Mouse (Mus musculus) thymus, adult 2 months (tissue): ENCODE results near the gene Crip2. TPM values are rescaled to one million over a fixed set of nuclear protein-coding genes. Genes with fewer than 3 reads are reported as not detected.

ENCODE experiments used
- DNase-seq: peaks from one replicate; pipeline ENCODE4 v3.0.0; 2021
- H3K27ac ChIP-seq: fragments of 200-500 bp; 2 replicates; pipeline ENCODE4 v1.5.1; 2012; ENCODE audit warnings: low read length, control low read depth; ENCODE audit not compliant: control insufficient read depth, insufficient read depth
- H3K27me3 ChIP-seq: fragments of 200-500 bp; 2 replicates; pipeline ENCODE4 v1.6.1; 2012; ENCODE audit warnings: mild to moderate bottlenecking, low read length, moderate library complexity, mixed read lengths; ENCODE audit not compliant: control insufficient read depth, insufficient read depth
- H3K36me3 ChIP-seq: fragments of 200-500 bp; 2 replicates; pipeline ENCODE4 v1.6.1; 2012; ENCODE audit warnings: mild to moderate bottlenecking, low read length, moderate library complexity; ENCODE audit not compliant: control insufficient read depth, insufficient read depth
- H3K4me1 ChIP-seq: fragments of 200-500 bp; replicated peaks from 2 replicates; pipeline ENCODE4 v1.6.1; 2012; ENCODE audit warnings: low read length; ENCODE audit not compliant: control insufficient read depth, insufficient read depth
- H3K4me3 ChIP-seq: fragments of 200-500 bp; 2 replicates; pipeline ENCODE4 v1.5.1; 2012; ENCODE audit warnings: mild to moderate bottlenecking, low read length, control low read depth, moderate library complexity; ENCODE audit not compliant: control insufficient read depth, insufficient read depth
- CTCF ChIP-seq: fragments of 200-500 bp; IDR thresholded peaks from 2 replicates; pipeline ENCODE4 v1.5.1; 2012; ENCODE audit warnings: mild to moderate bottlenecking, control low read depth, low read length, moderate library complexity, borderline replicate concordance; ENCODE audit not compliant: control insufficient read depth, poor library complexity, insufficient read depth; ENCODE audit errors: extremely low read depth
- POLR2A ChIP-seq: fragments of 200-500 bp; IDR thresholded peaks from 2 replicates; pipeline ENCODE4 v1.6.1; 2012; ENCODE audit warnings: mild to moderate bottlenecking, low read length, control low read depth, moderate library complexity; ENCODE audit not compliant: control insufficient read depth, poor library complexity, insufficient read depth; ENCODE audit errors: extremely low read depth
- WGBS: fragments of 180-500 bp; shearing (Covaris S2); methylation state at CpG from one replicate; pipeline ENCODE4 v1.1.7; 2018; 5-methylcytosine and 5-hydroxymethylcytosine counted together
- polyA plus RNA-seq: library from polyadenylated mRNA; depleted of rRNA; stranded (reverse); fragments of >200 nt; gene quantifications from 2 replicates; pipeline ENCODE4 v1.2.3, GENCODE M21; 2012

Gene Crip2
- polyA plus RNA-seq, 1 experiment = 282 TPM

GRCm38 (mm10) chr12:113131601-113132000 is 8.4 kb upstream of the Crip2 start:
- Histone ChIP-seq H3K36me3 (peaks cover 77% of the 10 kb centered on the region), H3K27ac (no peak overlapping the region), H3K27me3 (no peaks in the 10 kb centered on the region), H3K4me1 (peaks cover 9% of the 10 kb centered on the region), H3K4me3 (no peak overlapping the region)
- 97% methylated on average over 14 of the region's 14 CpGs for WGBS
- TF ChIP-seq POLR2A (no peak), CTCF (no peak)
- no peak for DNase-seq

GRCm38 (mm10) chr12:113132567-113132966 is 7.5 kb upstream of the Crip2 start:
- Histone ChIP-seq H3K4me1 (peaks cover 9% of the 10 kb centered on the region), H3K27ac (no peak overlapping the region), H3K27me3 (no peaks in the 10 kb centered on the region), H3K4me3 (no peak overlapping the region), H3K36me3 (peaks cover 73% of the 10 kb centered on the region)
- TF ChIP-seq CTCF = no peak
- no peak for TF ChIP-seq POLR2A
- 86% methylated on average over 2 of the region's 2 CpGs for WGBS
- DNase-seq = no peak

DNA sequence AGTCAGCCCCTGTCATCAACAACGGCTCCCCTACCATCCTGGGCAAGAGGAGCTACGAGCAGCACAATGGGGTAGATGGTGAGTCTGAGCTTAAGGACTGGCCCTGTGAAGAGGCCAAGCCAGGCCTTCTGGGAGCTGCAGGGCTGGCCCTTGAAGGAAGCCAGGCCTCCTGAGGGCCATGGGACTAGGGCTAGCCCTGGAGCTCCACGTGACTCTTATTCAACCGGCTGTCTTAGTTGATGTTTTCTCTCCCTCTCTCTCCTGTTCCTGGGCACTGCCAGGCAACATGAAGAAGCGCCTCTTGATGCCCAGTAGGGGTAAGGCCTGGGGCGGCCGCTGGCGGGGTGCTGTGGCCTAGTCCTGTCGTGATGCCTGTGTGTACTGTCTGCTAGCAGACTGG is 6.8 kb upstream of the Crip2 start:
- no peak for TF ChIP-seq POLR2A
- TF ChIP-seq CTCF = no peak
- no peak overlapping the region for H3K4me3 ChIP-seq
- H3K27ac ChIP-seq = no peak overlapping the region
- whole genome bisulfite sequencing = 96% methylated on average over 9 of the region's 9 CpGs
- peaks cover 9% of the 10 kb centered on the region for H3K4me1 ChIP-seq
- DNase-seq = no peak
- H3K27me3 ChIP-seq = no peaks in the 10 kb centered on the region
- H3K36me3 ChIP-seq = peaks cover 66% of the 10 kb centered on the region

- H3K4me1 ChIP-seq = peaks cover 5% of the 10 kb centered on the region
Measured at GRCm38 (mm10) chr12:113133861-113134403, 6.1 kb upstream of the Crip2 start.

GRCm38 (mm10) chr12:113134502-113134901 is 5.5 kb upstream of the Crip2 start:
- no peak for DNase-seq
- Histone ChIP-seq H3K36me3 (peaks cover 55% of the 10 kb centered on the region), H3K4me3 (no peak overlapping the region), H3K27me3 (no peaks in the 10 kb centered on the region), H3K4me1 (peaks cover 6% of the 10 kb centered on the region), H3K27ac (no peak overlapping the region)
- over 99% methylated on average over 4 of the region's 4 CpGs for WGBS
- TF ChIP-seq POLR2A = no peak

More at GRCm38 (mm10) chr12:113133861-113134403, 6.1 kb upstream of the Crip2 start:
- Histone ChIP-seq H3K4me3 (no peak overlapping the region), H3K27me3 (no peaks in the 10 kb centered on the region), H3K36me3 (peaks cover 59% of the 10 kb centered on the region), H3K27ac (no peak overlapping the region)
- 91% methylated on average over 5 of the region's 5 CpGs for WGBS
- DNase-seq = no peak
- no peak for TF ChIP-seq POLR2A

DNA sequence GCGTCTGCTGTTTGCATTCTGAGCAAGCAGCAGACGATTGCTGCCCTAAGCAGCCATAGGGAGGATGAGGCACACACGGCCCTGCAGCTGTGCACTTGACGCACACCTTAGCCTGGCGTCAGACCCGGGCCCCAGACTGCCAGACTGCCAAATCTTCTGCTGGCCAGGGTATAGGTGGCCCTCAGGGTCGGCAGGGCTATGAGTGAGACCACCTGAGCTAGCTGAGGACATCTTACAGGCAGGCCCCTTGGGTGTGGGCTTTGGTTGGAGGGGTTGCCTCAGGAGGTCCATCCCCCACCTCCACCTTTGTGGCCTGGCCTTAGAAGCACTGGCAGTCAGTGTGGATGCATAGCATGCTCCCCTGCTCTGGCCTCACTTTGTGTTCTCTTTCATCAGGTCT is 4.6 kb upstream of the Crip2 start:
- Histone ChIP-seq H3K27ac (no peak overlapping the region), H3K4me3 (no peak overlapping the region), H3K4me1 (peaks cover 10% of the 10 kb centered on the region), H3K27me3 (no peaks in the 10 kb centered on the region), H3K36me3 (peaks cover 46% of the 10 kb centered on the region)
- no peak for DNase-seq
- TF ChIP-seq POLR2A = no peak
- no peak for TF ChIP-seq CTCF
- whole genome bisulfite sequencing = 98% methylated on average over 7 of the region's 7 CpGs

DNA sequence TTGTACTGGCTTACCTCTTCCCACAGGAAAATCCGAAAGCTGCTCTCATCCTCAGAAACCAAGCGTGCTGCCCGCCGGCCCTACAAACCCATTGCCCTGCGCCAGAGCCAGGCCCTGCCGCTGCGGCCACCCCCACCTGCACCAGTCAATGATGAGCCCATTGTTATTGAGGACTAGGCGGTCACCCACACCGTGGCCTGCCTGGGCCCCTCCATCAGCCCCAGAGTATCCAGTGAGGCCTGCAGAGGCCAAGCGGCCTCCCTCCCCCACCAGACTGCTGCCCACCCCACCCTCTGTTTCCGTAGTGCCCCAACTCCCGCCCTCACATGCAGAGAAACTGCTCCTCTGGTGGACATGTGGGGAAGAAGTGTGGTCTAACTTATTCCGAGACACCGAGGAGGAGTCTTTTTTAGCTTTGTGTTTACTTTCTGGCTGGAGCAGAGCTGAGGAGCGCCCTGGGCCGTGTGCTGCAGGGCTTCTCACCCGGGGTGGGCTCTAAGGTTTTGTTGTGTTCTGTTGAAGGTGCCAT is 3.5 kb upstream of the Crip2 start:
- WGBS = 98% methylated on average over 17 of the region's 17 CpGs
- Histone ChIP-seq H3K36me3 (peaks cover 35% of the 10 kb centered on the region), H3K4me1 (peaks cover 17% of the 10 kb centered on the region)

More for the DNA sequence above, 3.5 kb upstream of the Crip2 start:
- DNase-seq = no peak
- H3K27me3 ChIP-seq = no peaks in the 10 kb centered on the region; the same call in 1 of the 2 replicates
- no peak for TF ChIP-seq CTCF
- no peak for TF ChIP-seq POLR2A
- H3K27ac ChIP-seq = no peak overlapping the region
- H3K4me3 ChIP-seq = no peak overlapping the region
